Mouse (Mus musculus) forebrain, embryonic 10.5 days (tissue): Measurements from ENCODE around the gene Sapcd2. TPM values are rescaled to one million over a fixed set of nuclear protein-coding genes. Genes with fewer than 3 reads are reported as not detected.
A peak's percentile ranks its signal among the peaks of the same experiment; 100 is the strongest.

ENCODE experiments used
- DNase-seq: peaks from one replicate; pipeline ENCODE4 v3.0.0-alpha.2; 2017; ENCODE audit warnings: low spot score; ENCODE audit errors: extremely low spot score
- H3K27ac ChIP-seq: fragments of 300-500 bp; sonication (generic); 2 replicates; pipeline ENCODE4 v1.5.1; 2016; ENCODE audit warnings: mild to moderate bottlenecking
- H3K27me3 ChIP-seq: fragments of 300-500 bp; sonication (generic); 2 replicates; pipeline ENCODE4 v1.6.1; 2016; ENCODE audit warnings: mild to moderate bottlenecking; ENCODE audit not compliant: poor library complexity, severe bottlenecking
- H3K36me3 ChIP-seq: fragments of 300-500 bp; sonication (generic); replicated peaks from 2 replicates; pipeline ENCODE4 v1.6.1; 2016; ENCODE audit warnings: mild to moderate bottlenecking, moderate library complexity
- H3K4me1 ChIP-seq: fragments of 300-500 bp; sonication (generic); 2 replicates; pipeline ENCODE4 v1.6.1; 2016
- H3K4me3 ChIP-seq: fragments of 300-500 bp; sonication (generic); 2 replicates; pipeline ENCODE4 v1.5.1; 2016; ENCODE audit warnings: mild to moderate bottlenecking, moderate library complexity
- H3K9me3 ChIP-seq: fragments of 300-500 bp; sonication (generic); 2 replicates; pipeline ENCODE4 v1.6.1; 2016; ENCODE audit warnings: mild to moderate bottlenecking, moderate library complexity
- WGBS: fragments of 180-500 bp; shearing (Covaris S2); methylation state at CpG from one replicate; pipeline ENCODE4 v1.1.7; 2016; 5-methylcytosine and 5-hydroxymethylcytosine counted together
- polyA plus RNA-seq: library from polyadenylated mRNA; unstranded; fragments of >200 nt; fragmentation: Nextera tagmentation; extraction: Ambion mirVana; gene quantifications from 2 replicates; pipeline ENCODE4 v1.2.1, GENCODE M21; 2016

The Sapcd2 gene
- polyA plus RNA-seq, 1 experiment from 2014 or later: 96.1 TPM

DNA sequence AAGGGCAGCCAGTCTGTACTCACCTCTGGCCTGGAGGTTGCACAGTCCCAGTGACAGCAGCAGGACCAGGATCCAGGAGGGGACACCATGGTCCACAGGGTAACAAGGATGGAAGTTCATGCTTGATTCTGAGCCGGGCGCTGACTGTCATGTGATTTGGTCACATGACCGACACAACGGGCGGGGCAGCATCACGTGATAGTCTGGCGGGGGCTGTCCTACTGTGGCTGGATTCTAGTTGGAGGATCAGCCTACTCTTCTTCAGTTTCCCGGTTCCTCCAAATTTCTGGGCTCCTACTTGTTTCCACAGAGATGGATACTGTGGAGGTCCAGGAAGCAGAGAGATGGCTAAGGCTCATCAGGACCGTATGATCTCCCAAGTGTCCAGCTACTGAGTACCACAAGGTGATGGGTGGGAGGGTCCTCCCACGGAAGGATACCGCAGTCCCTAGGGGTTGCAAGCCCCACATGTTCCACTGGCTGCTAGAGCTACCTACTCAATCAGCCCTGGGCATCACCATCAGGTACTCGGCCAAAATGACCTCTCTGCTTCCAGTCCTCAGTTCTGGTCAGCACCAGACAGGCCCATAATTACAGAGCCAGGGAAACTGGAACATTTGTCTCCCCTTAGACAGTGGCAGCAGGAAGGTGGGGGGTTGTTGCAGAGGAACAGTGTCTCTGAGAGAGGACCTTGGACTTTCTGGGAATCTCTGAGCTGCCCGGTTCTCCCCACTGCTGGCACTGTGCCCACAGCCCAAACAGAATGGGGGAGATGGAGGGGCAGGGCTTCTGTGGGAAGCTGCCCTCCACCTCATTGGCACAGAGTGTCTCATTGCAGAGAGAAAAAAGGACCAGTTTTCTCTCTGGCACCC, 15.7 kb upstream of the Sapcd2 start, which contains the start of gene Dpp7:
Gene Dpp7, minus strand, starts transcription at position 152 of the 872 bp plus-strand sequence.
- H3K36me3 ChIP-seq: peaks cover 24% of the 10 kb centered on the region
- H3K27me3 ChIP-seq: no peaks in the 10 kb centered on the region
- peak within 1 kb of the TSS; percentile 80 for H3K27ac ChIP-seq
- 9% methylated on average over 13 of the region's 13 CpGs for WGBS
- DNase-seq: peak; percentile 89
- H3K4me1 ChIP-seq: peaks cover 23% of the 10 kb centered on the region
- H3K9me3 ChIP-seq: no peaks in the 10 kb centered on the region
- peak within 1 kb of the TSS; percentile 58 for H3K4me3 ChIP-seq

DNA sequence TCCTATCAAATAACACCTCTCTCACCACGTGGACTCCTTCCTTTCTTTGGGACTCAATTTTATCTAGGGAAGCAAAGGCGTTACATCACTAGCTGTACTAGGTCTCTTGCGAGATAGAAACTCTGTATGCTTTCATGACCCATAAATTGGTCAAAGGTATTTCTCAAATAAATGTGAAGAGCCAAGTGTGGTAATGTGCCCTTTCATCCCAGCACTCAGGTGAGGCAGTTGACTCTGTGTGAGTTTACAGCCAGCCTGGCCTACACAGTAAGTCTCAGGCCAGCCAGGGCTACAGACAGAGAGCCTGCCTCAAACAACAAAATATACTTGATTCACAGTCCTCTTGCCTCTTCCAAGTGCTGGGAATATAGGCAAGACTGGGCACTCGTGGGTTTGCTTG, 12.3 kb upstream of the Sapcd2 start:
- H3K36me3 ChIP-seq: no peaks in the 10 kb centered on the region
- no peak for DNase-seq
- 85% methylated on average over 4 of the region's 4 CpGs for WGBS
- peaks cover 27% of the 10 kb centered on the region for H3K27me3 ChIP-seq
- no peak overlapping the region for H3K27ac ChIP-seq
- no peak overlapping the region for H3K4me3 ChIP-seq
- peaks cover 26% of the 10 kb centered on the region for H3K4me1 ChIP-seq
- no peaks in the 10 kb centered on the region for H3K9me3 ChIP-seq

DNA sequence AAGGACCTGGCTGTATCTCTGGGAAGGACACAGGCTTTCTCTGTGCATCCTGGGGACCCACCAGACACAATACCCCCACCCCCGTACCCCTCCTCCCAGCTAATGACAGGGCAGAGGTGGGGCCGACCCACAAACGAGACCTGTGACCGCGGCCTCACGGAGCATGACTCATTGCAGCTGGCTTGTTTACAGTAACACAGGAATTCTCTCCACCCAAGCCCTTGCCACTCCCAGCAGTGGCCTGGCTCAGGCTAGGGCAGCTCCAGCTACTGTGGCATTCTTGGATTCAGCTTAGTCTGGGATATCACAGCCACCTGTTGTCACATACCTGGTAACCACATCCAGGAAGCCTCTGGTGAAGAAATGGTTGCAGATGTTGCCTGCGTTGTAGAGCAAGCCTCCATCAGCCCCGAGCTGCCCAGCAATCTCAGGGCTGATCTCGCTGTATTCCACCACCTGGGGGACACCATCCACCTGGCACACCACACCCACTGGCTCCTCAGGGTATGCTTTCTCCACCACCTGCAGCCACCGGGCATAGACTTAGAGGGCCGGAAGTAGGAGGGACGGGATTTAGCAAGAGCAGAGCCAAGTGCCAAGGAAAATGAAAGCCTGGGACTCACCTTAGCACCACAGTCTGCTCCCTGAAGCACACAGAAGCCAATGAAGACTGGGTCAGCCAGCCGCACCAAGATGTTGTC, 8.5 kb upstream of the Sapcd2 start:
- no peaks in the 10 kb centered on the region for H3K9me3 ChIP-seq
- no peaks in the 10 kb centered on the region for H3K36me3 ChIP-seq
- DNase-seq: no peak
- H3K4me3 ChIP-seq: no peak overlapping the region
- peaks cover 48% of the 10 kb centered on the region for H3K27me3 ChIP-seq
- no peak overlapping the region for H3K27ac ChIP-seq
- WGBS: 65% methylated on average over 13 of the region's 13 CpGs
- peaks cover 14% of the 10 kb centered on the region for H3K4me1 ChIP-seq

DNA sequence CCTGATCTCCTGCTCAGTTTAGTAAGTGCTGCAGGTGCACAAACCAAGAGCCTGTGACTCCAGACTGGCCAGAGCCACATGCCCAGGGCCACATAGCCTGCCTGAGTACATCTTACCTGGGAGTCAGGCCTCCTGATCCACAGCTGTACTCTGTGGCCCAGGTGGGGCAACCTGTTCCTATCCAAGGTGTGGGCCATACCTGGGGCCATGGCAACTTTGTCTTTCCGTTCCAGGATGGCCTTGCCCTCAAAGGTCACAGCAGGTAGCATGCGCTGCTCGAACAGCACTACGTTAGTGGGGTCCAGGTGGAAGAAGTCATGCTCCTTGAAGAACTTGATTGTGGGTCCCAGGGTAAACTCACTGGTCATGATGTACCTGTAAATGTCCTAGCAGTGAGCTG, 7.8 kb upstream of the Sapcd2 start:
- Histone ChIP-seq H3K4me3 (peak overlapping the region; percentile 69; the same call in 1 of the 2 replicates), H3K36me3 (no peaks in the 10 kb centered on the region), H3K9me3 (no peaks in the 10 kb centered on the region), H3K27ac (no peak overlapping the region), H3K4me1 (peaks cover 14% of the 10 kb centered on the region), H3K27me3 (peaks cover 52% of the 10 kb centered on the region)
- DNase-seq: no peak
- WGBS: 90% methylated on average over 4 of the region's 4 CpGs

DNA sequence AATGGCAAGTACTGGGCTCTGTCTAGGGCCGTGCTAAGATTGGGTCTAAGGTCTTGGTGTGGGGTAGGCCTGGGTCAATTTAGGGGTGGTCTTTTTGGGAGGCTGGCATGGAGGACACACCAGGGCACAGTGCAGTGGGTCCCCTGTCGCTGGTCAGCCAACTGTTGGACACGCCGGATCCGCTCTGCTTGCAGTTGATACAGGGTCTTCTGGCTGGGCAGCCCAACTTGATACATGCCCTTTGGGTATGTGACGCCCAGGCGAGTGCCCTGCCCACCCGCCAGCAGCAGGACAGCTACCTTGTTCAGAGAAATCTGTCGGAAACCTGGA, 7.4 kb upstream of the Sapcd2 start:
- 26% methylated on average over 9 of the region's 9 CpGs for WGBS
- H3K9me3 ChIP-seq: no peaks in the 10 kb centered on the region
- peaks cover 14% of the 10 kb centered on the region for H3K4me1 ChIP-seq
- H3K27me3 ChIP-seq: peaks cover 53% of the 10 kb centered on the region
- no peak overlapping the region for H3K27ac ChIP-seq
- H3K4me3 ChIP-seq: peak overlapping the region; percentile 69
- DNase-seq: no peak
- no peaks in the 10 kb centered on the region for H3K36me3 ChIP-seq

DNA sequence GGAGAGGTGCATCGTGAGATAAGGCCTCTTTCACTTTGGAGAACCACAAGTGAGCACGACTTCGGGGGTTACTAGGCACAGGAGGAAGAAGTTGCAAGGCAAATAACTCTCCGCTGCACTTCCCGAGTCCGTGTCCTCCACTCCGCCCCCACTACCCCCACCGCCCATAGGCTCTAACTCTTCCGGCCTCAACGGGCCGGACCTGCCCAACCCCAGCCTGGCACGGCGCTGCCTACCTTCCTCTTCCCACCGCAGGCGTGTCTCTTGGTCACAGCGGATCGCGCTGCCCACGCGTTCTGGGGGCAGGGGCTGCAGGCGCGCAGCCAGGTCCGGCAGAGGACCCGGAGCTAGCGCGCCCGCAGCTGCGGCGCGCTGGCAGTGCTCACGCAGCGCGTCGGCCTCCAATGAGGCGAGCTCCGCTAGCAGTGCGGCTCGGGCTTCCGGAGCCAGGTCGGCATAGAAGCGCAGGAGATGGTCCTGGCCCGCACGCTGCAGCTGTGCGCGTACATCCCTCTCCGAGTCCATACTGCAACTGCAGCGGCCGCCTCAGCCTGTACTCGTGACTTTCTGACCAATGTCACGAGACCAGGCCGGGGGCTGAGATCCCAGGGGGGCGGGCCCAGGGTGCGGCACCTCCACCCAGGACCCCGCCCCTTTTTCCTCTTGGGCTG, 6.9 kb upstream of the Sapcd2 start, which contains the start of gene Uap1l1:
Gene Uap1l1, minus strand, starts transcription at position 592 of the 671 bp plus-strand sequence.
- Histone ChIP-seq H3K4me1 (peaks cover 14% of the 10 kb centered on the region), H3K36me3 (no peaks in the 10 kb centered on the region), H3K9me3 (no peaks in the 10 kb centered on the region), H3K27ac (peak within 1 kb of the TSS; percentile 75), H3K27me3 (peaks cover 53% of the 10 kb centered on the region), H3K4me3 (peak within 1 kb of the TSS; percentile 69)
- WGBS: under 1% methylated on average over 54 of the region's 54 CpGs
- peak; percentile 64 for DNase-seq

DNA sequence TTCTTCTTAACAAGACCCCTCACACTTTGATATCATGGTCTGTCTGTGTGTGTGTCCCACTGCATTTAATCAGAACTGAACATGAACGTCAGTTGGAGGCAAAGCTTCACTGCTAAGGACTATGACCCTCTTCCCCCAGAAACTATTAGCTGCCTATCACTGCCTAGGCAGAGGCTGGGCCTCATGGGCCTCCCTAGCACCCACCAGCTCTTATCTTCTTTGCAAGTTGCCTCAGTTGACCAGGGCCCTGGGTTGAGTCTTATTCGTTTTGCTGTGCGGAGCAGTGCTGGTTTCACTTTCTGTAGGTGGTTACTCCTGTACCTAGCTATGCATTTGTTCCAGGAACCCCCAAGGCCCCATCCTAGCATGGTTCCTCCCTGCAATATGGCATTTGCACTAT, 2.1 kb upstream of the Sapcd2 start:
- DNase-seq: no peak
- peaks cover 43% of the 10 kb centered on the region for H3K4me1 ChIP-seq
- H3K9me3 ChIP-seq: no peaks in the 10 kb centered on the region
- no peak overlapping the region for H3K27ac ChIP-seq
- H3K4me3 ChIP-seq: no peak overlapping the region
- 88% methylated on average over 3 of the region's 3 CpGs for WGBS
- H3K27me3 ChIP-seq: peaks cover 25% of the 10 kb centered on the region
- H3K36me3 ChIP-seq: peaks cover 9% of the 10 kb centered on the region

DNA sequence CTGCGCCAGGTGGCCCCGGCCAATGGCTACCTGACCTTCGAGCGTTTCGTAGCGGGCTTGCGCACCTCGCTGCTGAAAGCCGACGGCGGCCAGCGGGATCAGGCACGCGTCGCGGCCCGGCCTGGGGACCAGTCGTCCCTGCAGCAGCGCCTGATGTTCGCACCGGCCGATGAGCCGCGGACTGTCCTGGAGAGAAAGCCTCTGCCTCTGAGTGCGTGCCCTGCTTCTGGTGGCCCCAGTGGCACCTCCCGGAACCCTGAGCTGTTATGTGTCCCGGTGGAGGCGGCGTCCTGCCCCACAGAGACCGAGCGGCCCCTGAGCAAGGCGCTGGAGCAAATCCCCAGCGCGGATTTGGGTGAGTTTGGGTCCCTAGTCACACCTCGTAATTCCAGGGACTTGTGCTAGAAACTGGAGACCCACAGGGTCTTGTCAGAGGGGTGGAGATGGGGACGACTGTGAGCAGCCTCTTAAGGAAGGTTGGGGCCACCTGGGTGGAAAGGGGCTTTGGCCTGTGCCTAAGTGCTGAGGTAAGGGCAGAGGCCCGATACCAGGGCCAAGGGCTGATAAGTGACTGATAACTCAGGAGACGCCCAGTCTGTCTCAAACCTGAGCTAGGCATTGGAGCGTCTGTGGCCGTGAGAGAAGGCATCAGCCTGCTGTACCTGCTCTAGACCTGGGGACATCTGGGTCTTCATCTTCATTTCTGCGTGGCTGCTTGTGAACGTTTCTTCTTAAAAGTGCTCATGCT, 697 bp downstream of the Sapcd2 start:
- Histone ChIP-seq H3K27me3 (peaks cover 5% of the 10 kb centered on the region), H3K9me3 (no peaks in the 10 kb centered on the region), H3K36me3 (peaks cover 38% of the 10 kb centered on the region), H3K4me1 (peaks cover 40% of the 10 kb centered on the region), H3K27ac (peak overlapping the region; percentile 95), H3K4me3 (peak overlapping the region; percentile 97)
- WGBS: 2% methylated on average over 42 of the region's 42 CpGs
- peak; percentile 48 for DNase-seq

DNA sequence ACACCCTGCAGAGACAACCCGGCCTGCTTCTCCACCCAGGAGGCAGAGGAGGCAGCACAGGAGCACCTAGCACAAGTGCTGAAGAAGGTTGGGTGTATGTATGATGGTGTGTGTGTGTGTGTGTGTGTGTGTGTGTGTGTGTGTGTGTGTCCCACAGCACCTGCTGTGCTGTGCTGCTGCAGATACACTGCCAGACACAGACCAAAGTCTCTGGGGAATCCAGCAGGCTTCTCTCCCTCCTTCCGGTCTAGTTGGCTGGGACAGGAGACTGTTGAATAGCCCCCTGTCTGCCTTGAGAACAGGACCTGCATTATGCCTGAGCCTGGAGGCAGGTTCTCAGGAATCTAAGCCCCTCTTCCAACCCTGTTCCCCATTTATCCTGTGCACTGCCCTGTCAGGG, 1.3 kb downstream of the Sapcd2 start:
- H3K27ac ChIP-seq: peak overlapping the region; percentile 95; the same call in 1 of the 2 replicates
- no peak for DNase-seq

DNA sequence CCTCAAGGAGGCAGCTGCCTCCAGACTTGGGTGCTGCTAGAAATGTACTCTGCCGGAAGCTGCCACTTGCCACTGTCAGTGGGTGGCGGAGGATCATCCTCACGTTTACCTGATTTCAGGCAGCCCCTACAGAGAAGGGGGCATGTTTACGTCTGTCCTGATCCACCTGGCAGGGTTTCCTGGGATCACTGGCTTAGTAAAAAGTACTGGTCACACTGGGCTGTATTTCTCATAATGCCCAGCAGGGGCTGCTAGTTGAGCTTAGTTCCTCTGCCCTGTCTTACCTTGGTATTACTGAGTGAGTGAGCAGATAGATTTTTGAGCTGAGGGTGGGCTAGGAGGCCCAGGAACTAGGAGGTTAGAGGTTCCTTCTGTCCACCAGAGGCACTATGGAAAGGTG, 4.5 kb downstream of the Sapcd2 start:
- Histone ChIP-seq H3K4me3 (no peak overlapping the region), H3K27ac (no peak overlapping the region), H3K27me3 (no peaks in the 10 kb centered on the region), H3K36me3 (peaks cover 50% of the 10 kb centered on the region), H3K9me3 (no peaks in the 10 kb centered on the region), H3K4me1 (peaks cover 34% of the 10 kb centered on the region)
- WGBS: 60% methylated on average over 4 of the region's 4 CpGs
- DNase-seq: no peak

More for the DNA sequence above, 1.3 kb downstream of the Sapcd2 start:
- Histone ChIP-seq H3K4me1 (peaks cover 40% of the 10 kb centered on the region), H3K9me3 (no peaks in the 10 kb centered on the region), H3K36me3 (peaks cover 44% of the 10 kb centered on the region), H3K4me3 (peak overlapping the region; percentile 97), H3K27me3 (peaks cover 5% of the 10 kb centered on the region)
- WGBS: 34% methylated on average over 2 of the region's 2 CpGs

DNA sequence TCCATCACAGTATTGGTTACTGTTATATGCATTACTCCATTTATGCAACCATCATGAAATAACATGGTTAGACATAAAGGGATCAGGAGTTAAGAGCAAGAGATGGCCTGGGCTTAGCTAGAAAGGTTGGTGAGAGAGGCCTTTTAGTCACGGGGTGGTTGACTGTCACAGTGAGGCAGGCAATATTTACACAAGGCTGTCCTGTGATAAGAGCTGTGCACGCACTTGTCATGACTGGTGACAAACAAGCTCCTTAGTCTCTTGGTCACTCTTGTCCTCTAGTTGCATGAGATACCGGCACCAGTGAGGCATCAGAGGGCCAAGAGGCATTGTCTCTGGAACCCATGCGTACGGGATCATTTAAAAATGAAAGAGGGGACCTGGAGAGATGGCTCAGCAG, 12.4 kb downstream of the Sapcd2 start:
- no peak for DNase-seq
- Histone ChIP-seq H3K36me3 (no peaks in the 10 kb centered on the region), H3K4me3 (no peak overlapping the region), H3K4me1 (no peaks in the 10 kb centered on the region), H3K27ac (no peak overlapping the region), H3K9me3 (no peaks in the 10 kb centered on the region), H3K27me3 (no peaks in the 10 kb centered on the region)
- WGBS: 83% methylated on average over 5 of the region's 5 CpGs

DNA sequence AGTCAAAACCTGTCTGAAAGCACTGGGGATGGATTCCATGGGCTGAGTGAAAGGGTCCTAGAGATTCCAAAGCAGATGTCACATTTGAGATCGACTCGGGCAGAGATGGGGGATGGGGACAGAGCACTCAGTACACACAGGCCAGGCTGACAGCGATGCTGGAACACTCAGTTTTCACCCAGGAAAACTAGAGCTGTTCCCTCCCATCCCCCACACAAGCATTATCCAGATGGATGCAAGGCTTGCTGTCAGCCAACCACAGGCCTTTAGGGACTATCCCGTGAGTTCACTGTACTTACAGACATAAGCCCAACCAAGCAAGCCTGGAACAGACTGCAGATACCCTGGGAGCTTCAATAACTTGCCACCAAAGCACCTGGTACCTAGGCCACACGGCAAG, 19.1 kb downstream of the Sapcd2 start:
- no peak overlapping the region for H3K4me3 ChIP-seq
- no peaks in the 10 kb centered on the region for H3K9me3 ChIP-seq
- no peak for DNase-seq
- H3K27ac ChIP-seq: no peak overlapping the region
- WGBS: 80% methylated on average over 5 of the region's 5 CpGs
- peaks cover 30% of the 10 kb centered on the region for H3K27me3 ChIP-seq
- H3K4me1 ChIP-seq: peaks cover 22% of the 10 kb centered on the region
- no peaks in the 10 kb centered on the region for H3K36me3 ChIP-seq
